Mouse (Mus musculus): ENCODE measurements around the gene Psd. TPM values are rescaled to one million over a fixed set of nuclear protein-coding genes. Genes with fewer than 3 reads are reported as not detected.

Psd gene
- polyA plus RNA-seq, 1 experiment from 2014 or later, result 5.3 TPM

MicroRNA genes within 50 kb of the gene (microRNA counts, 519-probe panel; counts per million panel counts)
- 473 counts per million, percentile 71 among the panel's probes with 10 or more counts for microRNA mmu-miR-146b

Small RNA genes within 50 kb of the gene (microRNA-seq; reads per million reads assigned to microRNA genes)
- 2.1 reads per million for gene Mir146b (ENCODE audit: borderline number of aligned reads)

Other genes with a start within 250 kb of the Psd start
- gene Elovl3, start 195.3 kb downstream of the Psd start, polyA plus RNA-seq (2015; fragmentation: Nextera tagmentation; extraction: Ambion mirVana), result 0.08 and 0.26 TPM in 2 replicates
- gene Pitx3, start 178.8 kb downstream of the Psd start, polyA plus RNA-seq (2015; fragmentation: Nextera tagmentation; extraction: Ambion mirVana), result not detected in 2 replicates
- gene Gbf1, start 174.6 kb downstream of the Psd start, polyA plus RNA-seq (2015; fragmentation: Nextera tagmentation; extraction: Ambion mirVana), result 28.6 and 28.7 TPM in 2 replicates
- gene Nfkb2, start 22.8 kb downstream of the Psd start, polyA plus RNA-seq (2015; fragmentation: Nextera tagmentation; extraction: Ambion mirVana), result 29.1 and 31.3 TPM in 2 replicates
- 8.3 and 9.1 TPM in 2 replicates for gene Fbxl15, start 1.0 kb upstream of the Psd start, polyA plus RNA-seq (2015; fragmentation: Nextera tagmentation; extraction: Ambion mirVana)
- 152 and 155 TPM in 2 replicates for gene Cuedc2, start 11.5 kb upstream of the Psd start, polyA plus RNA-seq (2015; fragmentation: Nextera tagmentation; extraction: Ambion mirVana)
- 7.5 and 8.1 TPM in 2 replicates for gene Mfsd13a, start 14.0 kb upstream of the Psd start, polyA plus RNA-seq (2015; fragmentation: Nextera tagmentation; extraction: Ambion mirVana)
- 1.1 and 1.5 TPM in 2 replicates for gene 2310034G01Rik, start 23.1 kb upstream of the Psd start, polyA plus RNA-seq (2015; fragmentation: Nextera tagmentation; extraction: Ambion mirVana)
- 132 and 141 TPM in 2 replicates for gene Actr1a, start 68.6 kb upstream of the Psd start, polyA plus RNA-seq (2015; fragmentation: Nextera tagmentation; extraction: Ambion mirVana)
- gene Sufu, start 69.7 kb upstream of the Psd start, polyA plus RNA-seq (2015; fragmentation: Nextera tagmentation; extraction: Ambion mirVana), result 20.7 and 21.0 TPM in 2 replicates
- 20.4 and 23.6 TPM in 2 replicates for gene Trim8, start 174.5 kb upstream of the Psd start, polyA plus RNA-seq (2015; fragmentation: Nextera tagmentation; extraction: Ambion mirVana)
- 47.5 and 52.3 TPM in 2 replicates for gene Arl3, start 246.0 kb upstream of the Psd start, polyA plus RNA-seq (2015; fragmentation: Nextera tagmentation; extraction: Ambion mirVana)
- 13.9 and 16.9 TPM in 2 replicates for gene Sfxn2, start 246.2 kb upstream of the Psd start, polyA plus RNA-seq (2015; fragmentation: Nextera tagmentation; extraction: Ambion mirVana)